Mouse (Mus musculus): ENCODE measurements around the gene Arid1a. TPM values are rescaled to one million over a fixed set of nuclear protein-coding genes. Genes with fewer than 3 reads are reported as not detected.

Gene Arid1a
- total RNA-seq, 2 experiments from 2014 or later = 77.3 to 89.1 TPM

DNA sequence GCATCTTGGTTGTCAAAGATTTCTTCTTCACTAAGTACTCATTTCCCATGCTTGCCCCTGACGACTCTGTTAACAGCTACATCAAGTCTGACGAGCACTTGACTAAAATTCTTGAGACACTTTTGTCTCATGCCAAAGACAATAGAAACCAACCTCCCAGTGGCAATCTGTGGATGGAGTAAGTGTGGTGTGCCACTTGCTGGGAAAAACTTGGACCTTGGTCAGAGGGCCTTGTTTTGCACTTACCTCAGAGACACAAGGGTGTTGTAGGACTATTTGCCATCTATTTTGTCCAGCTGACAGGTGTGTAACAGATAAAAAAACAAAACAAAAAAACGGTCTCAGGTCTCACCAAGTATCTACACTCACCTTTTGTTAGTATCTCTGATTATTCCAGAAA is 80.4 kb downstream of the Arid1a start:
- DNase-seq (ENCODE audit: low spot score in 2 of 2) = no peak

DNA sequence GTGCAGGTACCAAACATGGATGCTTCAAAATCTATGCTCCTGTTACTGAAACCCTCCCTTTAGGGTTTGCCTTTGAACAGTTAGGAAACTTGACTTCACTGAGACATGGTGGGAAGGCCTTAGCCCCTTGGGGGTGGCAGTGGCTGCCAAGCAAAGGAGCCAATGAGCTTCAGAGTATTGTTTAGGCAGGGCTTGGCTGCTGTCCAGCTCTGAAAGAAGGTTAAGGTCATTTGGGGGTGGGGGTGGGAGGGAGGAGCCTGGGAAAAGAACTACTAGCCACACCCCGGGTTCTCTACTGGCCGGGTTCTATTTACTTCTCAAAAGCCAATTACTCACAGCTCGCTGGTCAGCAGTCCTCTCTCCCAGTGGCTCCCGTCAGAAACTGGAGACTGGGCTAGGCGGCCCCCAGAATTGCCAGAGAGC is 81.0 kb downstream of the Arid1a start:
- DNase-seq (ENCODE audit: low spot score in 2 of 2) = peak; percentile 49 to 71

DNA sequence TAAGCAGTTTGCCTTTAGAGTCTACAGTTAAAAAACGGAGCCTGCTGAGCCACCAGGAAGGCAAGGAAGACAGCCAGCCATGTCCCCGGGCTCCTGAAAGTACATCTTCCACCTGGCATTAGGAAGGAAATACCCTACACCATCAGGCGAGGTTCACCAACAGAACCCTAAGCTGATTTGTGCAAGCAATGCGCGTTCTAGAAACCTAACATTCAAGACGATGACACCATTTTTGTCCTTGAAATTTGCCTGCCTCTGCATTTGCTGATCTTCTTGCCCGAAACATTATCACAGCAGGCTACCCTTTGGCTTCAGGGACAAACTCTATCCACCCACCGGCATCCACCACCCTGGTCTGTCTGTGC is 82.3 kb downstream of the Arid1a start:
- DNase-seq (ENCODE audit: low spot score in 2 of 2) = no peak

DNA sequence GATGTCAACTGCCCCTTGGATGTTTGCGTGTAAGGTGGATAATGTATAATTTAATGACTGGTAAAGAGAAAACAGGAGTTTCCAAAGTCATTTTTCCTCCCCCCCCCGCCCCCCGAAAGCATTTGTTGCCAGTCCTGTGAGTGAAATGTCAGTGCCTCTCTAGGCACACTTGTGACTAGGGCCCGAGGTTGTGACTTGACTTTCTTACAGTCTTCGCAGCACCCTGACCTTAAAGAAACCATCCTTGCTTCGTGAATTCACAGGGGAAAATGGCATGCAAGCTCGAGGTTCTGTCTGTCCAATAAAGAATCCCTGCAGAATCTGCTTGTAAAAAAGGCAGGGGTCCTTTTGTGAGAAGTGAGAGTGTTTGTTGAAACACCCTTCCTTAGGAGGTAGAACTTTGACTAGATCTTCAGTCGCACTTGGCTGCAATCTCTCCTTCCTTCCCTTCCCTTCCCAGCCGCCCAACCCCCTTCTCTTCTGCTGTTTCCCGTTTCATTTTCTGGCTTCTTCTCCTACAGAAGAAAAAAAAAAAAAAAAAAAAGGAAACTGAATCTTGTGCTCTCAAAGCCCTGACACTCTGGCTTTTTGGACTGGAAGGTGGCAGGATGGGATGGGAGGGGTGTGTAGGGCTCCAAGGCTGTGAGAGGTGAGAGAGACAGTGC is 82.8 kb downstream of the Arid1a start:
- no peak for DNase-seq (ENCODE audit: low spot score in 2 of 2)

DNA sequence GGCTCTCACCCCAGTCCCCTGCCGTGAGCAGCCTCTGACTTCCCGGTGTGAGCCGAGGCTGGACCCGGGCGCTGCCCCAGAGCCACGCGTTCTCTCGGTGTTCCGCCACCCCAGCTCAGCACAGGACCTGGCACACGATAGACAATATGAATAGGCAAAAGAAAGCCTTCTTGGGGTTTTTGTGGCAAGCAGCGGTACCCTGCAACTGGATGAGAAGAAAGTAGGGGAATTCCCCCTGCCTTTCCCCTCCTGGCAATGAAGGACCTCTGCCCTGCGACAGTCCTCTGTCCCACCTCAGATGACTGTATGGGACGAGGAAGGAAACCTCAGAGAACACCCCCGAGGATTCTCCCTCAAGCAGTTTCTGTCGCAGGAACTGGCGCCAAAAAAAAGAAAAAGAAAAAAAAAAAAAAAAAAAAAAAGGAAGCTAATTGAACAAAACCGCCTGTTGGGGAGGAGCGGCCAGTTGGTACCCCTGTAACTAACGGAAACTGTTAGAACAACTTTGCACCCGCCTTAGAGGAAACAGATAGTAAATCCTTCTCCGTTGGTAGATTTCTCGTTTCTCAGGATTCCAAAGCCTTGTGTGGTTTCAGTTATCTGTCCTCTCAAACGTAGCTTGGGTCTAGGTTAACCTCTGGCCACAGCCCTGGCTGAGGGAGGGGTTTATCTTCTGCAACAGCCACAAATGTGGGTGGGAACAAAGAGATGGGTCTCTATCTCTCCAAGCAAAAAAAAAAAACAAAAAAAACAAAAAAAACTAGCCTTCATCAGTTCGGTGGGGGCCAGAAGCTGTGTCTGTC is 83.5 kb downstream of the Arid1a start:
- no peak for DNase-seq (ENCODE audit: low spot score in 2 of 2)

DNA sequence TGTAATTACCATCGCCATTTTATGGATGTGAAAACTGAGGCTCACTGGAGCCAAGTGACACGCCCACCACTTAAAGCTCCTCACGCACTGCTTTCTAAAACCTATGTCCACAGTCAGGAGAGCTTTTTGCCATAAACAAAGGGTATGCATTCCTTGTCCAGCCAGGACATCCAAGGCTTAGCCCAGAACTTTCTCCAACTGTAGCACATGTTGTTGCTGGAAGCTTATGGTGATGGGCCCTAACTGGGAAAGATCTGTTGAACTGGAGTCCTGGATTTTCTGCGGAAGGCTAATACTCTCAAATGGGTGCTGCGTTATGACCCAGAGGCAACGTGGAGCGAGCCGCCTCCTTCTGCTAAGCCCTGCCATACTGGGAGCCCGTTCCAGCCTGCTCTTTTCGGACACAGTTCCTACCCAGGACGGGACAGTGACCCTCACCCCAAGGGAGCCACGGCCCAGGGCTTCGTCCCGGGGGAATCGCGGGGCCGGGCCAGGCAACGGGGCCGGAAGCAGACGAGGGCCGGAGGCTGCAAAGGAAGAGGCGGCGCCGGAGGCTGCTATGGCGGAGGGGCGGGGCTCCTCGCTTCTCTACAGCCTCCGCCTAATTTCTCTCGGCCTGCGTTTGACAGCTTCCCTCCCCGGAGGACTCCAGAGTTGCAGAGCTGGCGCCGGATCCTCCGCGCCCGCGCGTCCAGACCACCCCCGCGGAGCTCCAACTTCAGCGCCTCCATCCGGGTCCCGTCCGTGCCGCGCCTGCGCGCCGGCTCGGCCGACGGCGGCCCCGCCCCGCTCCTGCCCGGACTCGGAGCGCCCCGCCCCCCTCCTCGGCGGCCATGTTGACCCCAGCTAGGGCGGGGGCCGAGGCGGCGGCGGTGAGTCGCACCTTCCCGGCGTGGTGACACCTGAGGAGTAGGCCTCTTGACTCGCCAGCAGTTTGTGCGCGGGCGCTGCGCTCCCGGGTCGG is 84.4 kb downstream of the Arid1a start, which contains the start of gene Pigv:
TSS of gene Pigv (minus strand) at position 767 of the 964 bp plus-strand sequence.
- DNase-seq (ENCODE audit: low spot score in 2 of 2) = peak; percentile 89 to 94

DNA sequence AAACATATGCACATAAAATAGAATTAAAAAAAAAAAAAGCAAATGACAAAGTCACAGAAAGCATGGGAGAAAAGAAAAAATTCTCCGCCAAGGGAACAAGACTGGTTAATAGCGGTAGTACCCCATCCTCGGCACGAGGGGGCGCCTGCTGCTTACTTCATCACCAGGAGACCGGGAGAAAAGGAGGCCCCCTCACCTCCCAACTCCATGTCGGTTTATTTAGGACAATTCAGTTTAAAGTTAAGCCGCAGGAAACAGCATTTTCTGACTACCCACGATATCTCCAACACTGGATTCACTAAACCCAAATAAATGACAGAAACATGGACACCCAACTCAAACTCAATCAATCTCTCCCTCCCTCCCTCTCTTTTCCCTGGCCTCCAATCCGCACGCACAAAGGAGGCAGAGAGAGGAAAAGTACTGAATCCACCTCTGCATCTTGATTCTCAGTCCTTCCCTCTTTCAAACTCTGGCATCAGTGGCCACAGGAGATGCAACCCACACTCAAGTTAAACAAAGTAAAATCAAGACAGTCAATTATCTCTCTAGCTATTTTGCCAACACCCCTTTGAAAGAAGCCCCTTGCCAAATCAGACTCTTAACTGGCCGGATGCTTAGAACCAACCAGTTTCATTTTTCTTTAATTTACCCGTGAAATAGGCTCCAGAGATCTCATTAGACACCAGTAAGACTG is 85.2 kb downstream of the Arid1a start:
- peak; percentile 63 to 76 for DNase-seq (ENCODE audit: low spot score in 2 of 2)

DNA sequence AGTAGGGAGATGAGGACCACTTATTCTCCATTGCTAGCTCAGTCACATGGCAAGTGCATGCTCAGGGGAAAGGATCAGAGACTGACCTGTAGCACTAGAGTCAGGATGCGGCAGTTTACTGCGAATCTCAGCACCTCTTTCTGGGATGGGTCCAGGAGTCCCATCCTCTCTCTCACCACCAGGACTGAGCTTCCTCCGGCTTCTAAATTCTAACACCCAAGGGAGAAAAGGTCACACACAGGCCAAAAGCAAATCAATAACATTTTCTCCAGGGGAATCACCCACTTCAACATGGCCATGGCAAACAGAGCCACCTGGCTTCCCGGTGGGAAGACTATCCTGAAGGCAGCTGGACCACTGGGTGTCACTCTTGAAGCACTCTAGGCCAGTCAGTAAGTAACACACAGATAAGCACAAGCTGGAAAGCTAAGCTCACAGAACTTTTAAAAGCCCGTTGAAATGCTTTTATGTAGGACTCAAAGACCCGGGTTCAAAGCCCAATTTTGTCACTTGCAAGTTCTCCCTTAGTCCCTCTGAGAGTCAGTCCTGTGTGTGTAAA is 86.8 kb downstream of the Arid1a start:
- DNase-seq (ENCODE audit: low spot score in 2 of 2) = no peak

DNA sequence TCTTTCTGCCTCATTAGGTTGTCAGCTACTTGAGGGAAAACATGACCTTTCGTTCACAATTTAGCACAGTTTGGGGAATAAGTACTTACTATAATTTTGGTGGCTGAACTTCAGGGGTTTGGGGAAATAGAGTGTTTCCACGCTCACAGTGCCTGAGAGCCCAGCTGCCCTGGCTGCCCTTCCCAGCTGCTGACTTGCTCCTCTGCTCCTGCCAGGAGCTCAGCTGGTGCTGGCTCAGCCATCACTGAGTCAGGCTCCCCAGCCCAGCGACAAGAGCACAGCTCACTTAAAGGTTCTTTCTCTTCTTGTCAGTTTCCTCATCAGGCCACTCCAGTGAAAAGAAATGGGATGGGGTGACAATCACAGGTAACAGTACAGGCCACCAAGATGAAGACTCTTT is 88.0 kb downstream of the Arid1a start:
- no peak for DNase-seq (ENCODE audit: low spot score in 2 of 2)

DNA sequence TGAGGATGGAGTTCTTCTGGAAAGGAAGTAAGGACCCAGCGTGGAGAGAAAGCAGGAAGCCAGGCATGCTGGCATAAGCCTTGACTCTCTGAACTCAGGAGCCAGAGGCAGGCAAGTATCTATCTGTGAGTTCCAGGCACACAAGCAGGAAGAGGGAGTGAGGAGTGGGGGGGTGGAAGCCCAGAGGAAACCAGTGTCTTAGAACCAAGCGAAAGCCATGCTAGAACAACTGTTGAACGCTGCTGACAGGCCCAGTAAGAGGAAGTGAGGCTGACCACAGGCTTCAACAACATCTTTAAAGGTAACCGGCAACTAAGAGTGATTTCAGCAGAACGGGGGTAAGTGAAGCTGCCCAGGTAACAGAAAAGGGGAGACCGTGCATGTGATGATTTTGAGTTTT is 90.4 kb downstream of the Arid1a start:
- DNase-seq (ENCODE audit: low spot score in 2 of 2) = no peak

DNA sequence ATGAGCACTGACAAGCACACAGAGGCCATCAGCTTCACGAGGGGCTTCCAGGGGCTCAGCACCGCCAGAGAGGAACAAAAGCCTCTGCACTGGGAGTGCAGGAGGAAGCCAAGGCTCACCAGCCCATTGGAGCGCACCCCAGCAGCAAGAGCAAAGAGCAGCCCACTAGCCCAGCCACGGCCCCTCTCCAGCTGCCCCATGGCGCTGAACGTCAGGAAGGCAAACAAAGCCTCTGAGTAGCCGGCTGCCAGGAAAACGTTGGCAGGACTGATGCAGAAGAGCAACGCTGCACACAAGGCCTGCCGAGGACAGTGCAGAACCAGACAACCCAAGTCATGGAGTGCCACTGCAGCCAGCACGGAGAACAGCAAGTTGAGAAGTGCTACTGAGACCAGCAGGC is 91.5 kb downstream of the Arid1a start:
- no peak for DNase-seq (ENCODE audit: low spot score in 2 of 2)

DNA sequence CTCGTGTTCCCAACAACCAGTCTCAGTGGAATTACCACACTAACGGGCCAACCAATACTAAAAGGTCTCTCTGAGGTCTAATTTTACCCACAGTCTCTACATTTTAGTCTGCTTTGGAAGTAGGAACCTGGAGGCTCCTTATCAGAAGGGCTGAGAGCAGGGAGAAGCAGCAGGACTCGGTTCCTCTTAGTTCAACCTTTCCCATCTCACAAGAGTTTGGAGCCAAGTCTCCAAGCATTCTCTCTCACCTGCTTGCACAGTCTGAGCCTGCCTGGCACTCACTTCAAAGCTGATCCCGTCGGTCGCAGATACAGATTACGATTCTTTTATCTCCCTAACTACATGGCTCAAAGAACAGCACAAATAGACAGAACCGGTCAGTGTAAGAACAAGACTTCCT is 93.6 kb downstream of the Arid1a start:
- DNase-seq (ENCODE audit: low spot score in 2 of 2) = no peak

DNA sequence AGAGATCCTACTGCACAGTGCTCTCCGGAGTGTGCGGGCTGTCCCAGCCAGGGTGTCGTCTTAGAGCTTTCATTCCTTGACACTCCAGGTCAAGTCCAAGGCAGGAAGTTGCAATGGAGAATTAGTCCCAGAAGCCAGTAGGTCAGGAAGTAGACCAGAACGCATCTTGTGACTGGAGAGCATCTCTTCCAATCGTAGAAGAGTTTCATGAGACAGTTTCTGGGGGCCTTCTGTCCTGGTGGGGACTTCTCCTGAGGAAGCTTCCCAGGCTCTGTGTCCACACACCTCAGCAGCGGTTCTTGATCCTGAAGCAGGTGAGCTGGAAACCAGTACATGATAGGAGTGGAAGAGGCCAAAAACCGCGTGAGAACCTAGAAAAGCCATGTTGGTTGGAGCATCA is 94.1 kb downstream of the Arid1a start:
- no peak for DNase-seq (ENCODE audit: low spot score in 2 of 2)

DNA sequence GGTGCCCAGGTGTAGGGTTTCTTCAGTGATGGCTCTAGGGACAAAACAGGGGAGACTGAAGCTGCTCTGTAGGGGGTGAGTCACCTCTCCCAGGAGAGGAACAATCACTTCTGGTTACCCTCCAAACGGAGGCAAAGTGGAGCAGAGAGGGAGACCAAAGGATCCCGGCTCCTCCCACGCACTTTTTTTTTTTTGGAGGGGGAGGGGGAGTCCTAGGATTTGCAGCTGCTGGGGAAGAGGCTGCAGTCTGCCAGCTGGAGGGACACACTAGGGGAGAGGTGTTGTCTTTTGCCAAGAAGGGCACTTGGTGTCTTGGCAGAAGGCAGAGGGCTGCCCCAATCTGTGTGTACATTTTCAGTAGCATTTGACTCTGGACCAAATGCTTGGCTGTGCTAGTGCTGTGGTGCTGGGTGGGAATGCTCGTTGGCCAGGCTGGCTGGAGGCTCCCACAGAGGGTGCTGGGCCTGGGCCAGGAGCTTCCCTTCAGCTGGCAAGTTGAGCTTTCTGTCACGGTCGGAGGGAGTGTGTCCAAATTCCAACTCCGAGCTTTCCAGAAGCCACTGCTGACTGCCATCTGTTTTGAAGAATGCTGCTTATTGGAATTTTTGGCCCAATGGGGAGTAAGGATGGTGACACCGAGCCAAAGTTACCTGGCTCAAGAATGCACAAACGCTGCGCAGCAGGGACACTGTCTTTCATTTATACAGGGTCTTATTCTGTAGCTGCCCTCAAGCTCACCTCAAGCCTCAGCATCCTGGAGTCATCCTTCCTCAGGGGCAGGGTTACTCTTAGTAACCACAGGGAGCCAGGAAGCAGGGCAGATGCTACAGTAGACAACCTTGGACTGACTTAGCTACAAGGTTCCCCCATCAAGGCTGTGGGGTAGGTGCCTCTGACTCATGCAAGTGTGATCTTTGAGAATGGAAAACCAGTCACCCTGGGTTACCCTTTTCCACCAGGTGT is 96.1 kb downstream of the Arid1a start:
- DNase-seq (ENCODE audit: low spot score in 2 of 2) = peak in 1 of 2 experiments; percentile 69

DNA sequence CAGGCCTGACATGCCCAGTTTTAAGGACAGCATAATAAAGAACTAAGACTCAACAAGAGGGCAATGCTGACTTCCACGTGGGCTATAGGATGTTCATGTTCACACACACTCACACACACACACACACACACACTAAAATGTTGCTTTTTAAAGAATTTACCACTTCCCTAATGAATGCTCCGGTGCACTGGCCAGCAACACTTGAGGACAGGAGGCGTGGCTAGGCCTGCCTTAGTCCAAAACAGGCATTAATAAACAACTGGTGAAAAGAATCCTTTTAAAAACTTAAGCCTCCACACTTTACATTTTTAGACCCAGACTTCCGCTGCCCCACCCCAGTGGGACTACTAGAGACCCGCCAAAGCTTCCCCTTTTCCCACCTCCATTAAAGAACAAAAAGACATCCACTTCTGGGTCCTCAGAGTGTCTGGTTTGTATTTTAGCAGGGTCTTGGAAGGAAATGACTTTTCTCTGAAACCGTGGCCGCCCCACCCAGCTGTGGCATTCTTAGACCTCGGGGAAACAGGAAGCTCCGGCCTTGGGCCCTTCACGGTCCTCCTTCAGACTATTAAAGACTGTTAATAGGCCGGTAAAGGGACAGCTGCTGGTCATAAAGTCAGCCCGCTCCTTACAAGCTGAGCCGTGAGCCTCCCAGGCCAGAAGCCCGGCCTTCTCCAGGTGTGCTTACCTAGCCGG is 96.9 kb downstream of the Arid1a start:
- DNase-seq (ENCODE audit: low spot score in 2 of 2) = no peak

DNA sequence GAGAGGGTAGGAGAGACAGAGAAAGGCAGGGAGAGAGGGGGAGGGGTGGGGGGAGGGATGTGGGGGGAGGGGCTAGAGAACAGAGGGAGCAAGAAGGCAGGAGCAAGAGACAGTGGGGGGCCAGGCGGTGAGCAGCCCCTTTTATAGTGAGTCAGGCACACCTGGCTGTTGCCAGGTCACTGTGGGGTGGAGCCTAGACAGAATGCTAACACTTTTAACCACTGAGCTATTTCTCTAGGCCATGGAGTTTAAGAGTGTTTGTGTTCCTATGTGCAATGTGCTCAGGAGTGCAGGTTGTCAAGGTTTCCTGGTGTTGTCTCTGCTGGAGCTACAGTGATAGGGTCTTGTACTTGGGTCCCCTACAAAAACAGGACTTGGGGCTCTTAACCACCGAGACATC is 97.8 kb downstream of the Arid1a start:
- no peak for DNase-seq (ENCODE audit: low spot score in 2 of 2)

DNA sequence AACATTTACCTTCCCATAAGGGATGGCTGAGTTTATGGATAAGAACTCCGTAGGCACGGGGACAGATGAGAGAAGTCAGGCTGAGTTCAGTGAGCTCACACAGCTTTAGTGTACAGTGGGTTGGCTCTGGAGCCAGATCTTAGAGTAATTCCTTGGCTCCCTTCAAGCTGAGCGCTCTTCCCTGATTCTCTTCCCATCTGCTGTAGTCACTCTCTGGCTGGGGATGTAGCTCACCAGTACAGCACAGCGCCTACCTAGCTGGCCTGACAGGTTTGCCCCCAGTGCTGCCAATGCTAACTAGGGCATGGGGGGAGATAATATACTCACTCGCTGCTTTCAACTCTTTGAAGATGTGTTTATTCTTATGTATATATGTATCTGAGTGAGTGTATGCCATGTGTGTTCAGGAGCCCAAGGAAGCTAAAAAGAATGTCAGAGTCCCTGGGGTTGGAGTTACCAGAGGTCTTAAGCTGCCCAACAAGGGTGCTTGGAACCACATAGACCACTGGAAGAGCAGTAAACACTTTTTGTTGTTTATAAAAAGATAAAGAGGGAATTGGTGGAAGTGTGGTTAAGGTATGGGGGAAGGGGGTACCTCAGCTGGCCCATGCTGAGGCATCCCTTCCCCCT is 98.6 kb downstream of the Arid1a start:
- DNase-seq (ENCODE audit: low spot score in 2 of 2) = no peak

DNA sequence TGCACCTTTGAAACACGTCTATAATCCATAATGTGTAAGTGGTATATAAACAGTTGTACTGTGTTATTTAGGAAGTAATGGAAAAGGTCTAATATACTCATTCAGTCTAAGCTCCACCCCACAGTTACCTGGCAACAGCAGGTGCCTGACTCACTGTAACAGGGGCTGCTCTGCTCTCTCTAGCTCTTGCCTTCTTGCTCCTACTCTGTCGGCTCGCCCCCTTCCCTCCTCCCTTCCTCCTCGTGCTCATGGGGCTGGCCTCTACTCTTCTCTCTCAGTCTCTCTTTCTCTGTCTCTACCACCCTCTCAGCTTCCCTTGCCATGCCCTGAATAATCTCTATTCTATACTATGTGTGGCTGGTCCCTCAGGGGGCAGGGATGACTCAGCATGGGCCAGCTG is 99.6 kb downstream of the Arid1a start:
- DNase-seq (ENCODE audit: low spot score in 2 of 2) = no peak
